Mouse (Mus musculus): ENCODE results near the gene Atp8b4. TPM values are rescaled to one million over a fixed set of nuclear protein-coding genes. Genes with fewer than 3 reads are reported as not detected.

The Atp8b4 gene
- total RNA-seq, 2 experiments from 2014 or later: not detected

GRCm38 (mm10) chr2:126380300-126380699 lies 120.2 kb downstream of the Atp8b4 start:
- DNase-seq (ENCODE audit: low spot score in 2 of 2): no peak
- intact Hi-C loops (cut with DNase I): no loop called here

- intact Hi-C loops (cut with DNase I): no loop called here
- no peak for DNase-seq (ENCODE audit: low spot score in 2 of 2)
Observed at GRCm38 (mm10) chr2:126371634-126372033, 128.8 kb downstream of the Atp8b4 start.

GRCm38 (mm10) chr2:126369815-126370214 lies 130.7 kb downstream of the Atp8b4 start:
- DNase-seq (ENCODE audit: low spot score in 2 of 2): no peak
- intact Hi-C loops (cut with DNase I): no loop called here

- intact Hi-C loops (cut with DNase I): loop anchor here (2.0 to 5.0 kb wide), 2 partner anchors 357 to 471 kb away; no protein-coding TSS in a partner anchor
- no peak for DNase-seq (ENCODE audit: low spot score in 2 of 2)
Observed at GRCm38 (mm10) chr2:126363745-126364725, 136.4 kb downstream of the Atp8b4 start.

GRCm38 (mm10) chr2:126363050-126363744 lies 137.3 kb downstream of the Atp8b4 start:
- intact Hi-C loops (cut with DNase I): loop anchor here (2.0 to 5.0 kb wide), 2 partner anchors 356 to 470 kb away; no protein-coding TSS in a partner anchor
- DNase-seq (ENCODE audit: low spot score in 2 of 2): peak; percentile 62 to 74

- intact Hi-C loops (cut with DNase I): loop anchor here (5.0 kb wide), 1 partner anchor 354 kb away; no protein-coding TSS in a partner anchor
- DNase-seq (ENCODE audit: low spot score in 2 of 2): no peak
Observed at GRCm38 (mm10) chr2:126361131-126361810, 139.2 kb downstream of the Atp8b4 start.

- no peak for DNase-seq (ENCODE audit: low spot score in 2 of 2)
- intact Hi-C loops (cut with DNase I): loop anchor here (5.0 kb wide), 1 partner anchor 353 kb away; no protein-coding TSS in a partner anchor
Observed at GRCm38 (mm10) chr2:126360688-126361087, 139.8 kb downstream of the Atp8b4 start.

GRCm38 (mm10) chr2:126359965-126360364 lies 140.5 kb downstream of the Atp8b4 start:
- intact Hi-C loops (cut with DNase I): loop anchor here (5.0 kb wide), 1 partner anchor 353 kb away; no protein-coding TSS in a partner anchor
- no peak for DNase-seq (ENCODE audit: low spot score in 2 of 2)

GRCm38 (mm10) chr2:126359278-126359677 lies 141.2 kb downstream of the Atp8b4 start:
- intact Hi-C loops (cut with DNase I): no loop called here
- DNase-seq (ENCODE audit: low spot score in 2 of 2): no peak

GRCm38 (mm10) chr2:126358741-126359140 lies 141.7 kb downstream of the Atp8b4 start:
- no peak for DNase-seq (ENCODE audit: low spot score in 2 of 2)
- intact Hi-C loops (cut with DNase I): no loop called here

- no peak for DNase-seq (ENCODE audit: low spot score in 2 of 2)
- intact Hi-C loops (cut with DNase I): no loop called here
Observed at GRCm38 (mm10) chr2:126355259-126355658, 145.2 kb downstream of the Atp8b4 start.

GRCm38 (mm10) chr2:126351811-126352210 lies 148.7 kb downstream of the Atp8b4 start:
- DNase-seq (ENCODE audit: low spot score in 2 of 2): no peak
- intact Hi-C loops (cut with DNase I): no loop called here

GRCm38 (mm10) chr2:126343026-126343593 lies 157.4 kb downstream of the Atp8b4 start:
- intact Hi-C loops (cut with DNase I): no loop called here
- no peak for DNase-seq (ENCODE audit: low spot score in 2 of 2)

GRCm38 (mm10) chr2:126341521-126341920 lies 159.0 kb downstream of the Atp8b4 start:
- DNase-seq (ENCODE audit: low spot score in 2 of 2): no peak
- intact Hi-C loops (cut with DNase I): no loop called here

GRCm38 (mm10) chr2:126340201-126340600 lies 160.3 kb downstream of the Atp8b4 start:
- DNase-seq (ENCODE audit: low spot score in 2 of 2): no peak
- intact Hi-C loops (cut with DNase I): no loop called here

- intact Hi-C loops (cut with DNase I): no loop called here
- DNase-seq (ENCODE audit: low spot score in 2 of 2): no peak
Observed at GRCm38 (mm10) chr2:126339516-126339915, 161.0 kb downstream of the Atp8b4 start.

- DNase-seq (ENCODE audit: low spot score in 2 of 2): no peak
- intact Hi-C loops (cut with DNase I): no loop called here
Observed at GRCm38 (mm10) chr2:126337143-126337542, 163.3 kb downstream of the Atp8b4 start.

- intact Hi-C loops (cut with DNase I): no loop called here
- DNase-seq (ENCODE audit: low spot score in 2 of 2): no peak
Observed at GRCm38 (mm10) chr2:126331794-126332193, 168.7 kb downstream of the Atp8b4 start.

- intact Hi-C loops (cut with DNase I): no loop called here
- no peak for DNase-seq (ENCODE audit: low spot score in 2 of 2)
Observed at GRCm38 (mm10) chr2:126323206-126323605, 177.3 kb downstream of the Atp8b4 start.
